Mouse (Mus musculus) bone marrow, adult 2 months (tissue): ENCODE measurements around the gene Cacna1g.

ENCODE experiments used
- CTCF ChIP-seq: fragments of 200-500 bp; IDR thresholded peaks from 2 replicates; pipeline ENCODE4 v1.5.1; 2011; ENCODE audit warnings: low read length, control low read depth; ENCODE audit not compliant: control insufficient read depth, insufficient read depth
- POLR2A ChIP-seq: fragments of 200-500 bp; IDR thresholded peaks from 2 replicates; pipeline ENCODE4 v1.6.1; 2011; ENCODE audit warnings: low read depth, mild to moderate bottlenecking, control low read depth, low read length, borderline replicate concordance; ENCODE audit not compliant: control insufficient read depth

DNA sequence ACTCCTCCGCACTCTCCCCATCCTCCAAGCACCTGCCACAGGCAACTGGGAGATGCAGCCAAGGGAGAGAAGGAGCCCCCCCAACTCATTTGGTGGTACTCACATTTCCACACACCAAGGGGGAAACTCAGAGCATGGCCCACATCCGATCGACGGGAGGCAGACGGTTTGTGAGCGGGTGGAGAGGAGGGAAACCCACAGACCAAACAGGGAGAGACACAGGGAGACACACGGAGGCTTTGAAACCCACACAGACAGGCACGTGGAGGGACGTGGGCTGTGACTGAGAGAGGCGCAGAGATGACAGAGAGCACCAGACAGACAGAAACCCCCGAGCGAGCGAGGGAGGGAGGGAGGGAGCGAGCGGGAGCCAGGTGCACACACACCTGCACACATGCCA, 49.6 kb downstream of the Cacna1g start:
- TF ChIP-seq POLR2A (no peak), CTCF (no peak)
